Mouse (Mus musculus): ENCODE measurements around the gene Ccdc3. TPM values are rescaled to one million over a fixed set of nuclear protein-coding genes. Genes with fewer than 3 reads are reported as not detected.

Ccdc3 gene
- polyA plus RNA-seq, 1 experiment from 2014 or later, result 6.8 TPM

DNA sequence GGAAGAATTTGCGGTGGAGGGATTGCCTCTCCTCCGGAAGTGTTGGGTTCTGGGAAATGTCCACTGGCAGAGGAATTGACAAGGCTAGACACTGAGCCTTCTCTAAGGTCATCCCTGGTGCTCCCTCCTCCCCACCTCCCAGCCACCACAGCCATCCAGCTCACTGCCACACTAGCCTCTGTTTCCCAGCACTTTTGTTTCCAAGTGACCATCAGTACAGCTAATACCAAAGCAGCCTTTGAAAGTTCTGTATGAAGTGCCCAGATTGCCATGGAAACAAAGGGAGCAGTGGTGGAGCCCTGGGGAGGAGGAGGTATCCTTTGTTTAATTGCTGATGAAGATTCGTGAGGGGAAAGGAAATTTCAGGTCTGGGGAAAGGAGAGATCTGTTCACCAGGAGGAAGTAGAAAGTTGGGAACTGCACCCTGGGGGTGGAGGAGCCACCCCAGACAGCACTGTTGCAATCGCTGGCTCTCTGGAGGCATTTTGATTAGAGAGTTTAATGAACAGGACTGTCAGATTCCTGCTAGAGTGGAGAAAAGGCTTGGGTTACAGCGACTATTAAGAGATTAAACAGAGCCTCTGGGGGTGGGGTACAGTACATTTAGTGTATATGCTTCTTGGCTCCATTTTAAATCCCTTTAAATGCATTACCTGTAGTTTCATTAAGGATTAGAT is 20.6 kb upstream of the Ccdc3 start:
- Histone ChIP-seq H3K9ac (no peak overlapping the region), H3K4me2 (no peak overlapping the region), H3K36me3 (no peaks in the 10 kb centered on the region), H3K27me3 (no peaks in the 10 kb centered on the region), H3K27ac (no peak overlapping the region), H3K4me1 (replicated peaks) (peaks cover 10% of the 10 kb centered on the region), H3K9me3 (replicated peaks) (no peaks in the 10 kb centered on the region), H3K4me3 (no peak overlapping the region)
- WGBS, result 23% methylated on average over 5 of the region's 5 CpGs
- ATAC-seq (replicated peaks; ENCODE audit: insufficient number of reproducible peaks, insufficient read depth, low FRiP score, low read depth), result no peak

GRCm38 (mm10) chr2:5125506-5125905 is 12.1 kb upstream of the Ccdc3 start:
- H3K9ac ChIP-seq, result no peak overlapping the region
- H3K4me2 ChIP-seq, result no peak overlapping the region
- ATAC-seq (replicated peaks; ENCODE audit: insufficient number of reproducible peaks, insufficient read depth, low FRiP score, low read depth), result peak; percentile 75
- no peaks in the 10 kb centered on the region for H3K27me3 ChIP-seq
- no peaks in the 10 kb centered on the region for H3K36me3 ChIP-seq
- H3K4me3 ChIP-seq, result no peak overlapping the region
- peak overlapping the region; percentile 36 for H3K27ac ChIP-seq
- WGBS, result 6% methylated on average over 6 of the region's 6 CpGs
- no peaks in the 10 kb centered on the region for H3K9me3 ChIP-seq (replicated peaks)
- H3K4me1 ChIP-seq (replicated peaks), result peaks cover 15% of the 10 kb centered on the region; the same call in 1 of the 2 replicates

DNA sequence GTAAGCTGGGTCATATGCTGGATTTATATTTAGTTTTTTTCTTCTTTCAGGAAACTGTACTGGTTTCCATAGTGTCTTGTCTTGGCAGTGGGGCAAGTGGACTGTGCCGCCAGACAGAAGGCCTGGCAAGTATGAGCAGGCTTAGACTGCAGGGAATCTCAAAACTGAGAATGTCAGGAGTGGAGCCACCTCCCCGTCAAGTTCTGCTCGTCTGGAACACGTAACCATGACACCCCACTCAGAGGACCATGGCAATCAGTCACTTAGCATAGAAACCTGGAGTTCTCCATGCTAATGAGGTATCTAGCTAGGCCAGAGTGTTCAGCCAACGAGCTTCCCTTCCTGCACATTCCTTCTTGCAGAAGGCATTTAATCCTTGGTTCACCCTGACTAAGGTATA is 10.2 kb upstream of the Ccdc3 start:
- 52% methylated on average over 5 of the region's 5 CpGs for WGBS
- Histone ChIP-seq H3K36me3 (no peaks in the 10 kb centered on the region), H3K4me2 (no peak overlapping the region), H3K4me1 (replicated peaks) (peaks cover 15% of the 10 kb centered on the region; the same call in 1 of the 2 replicates), H3K4me3 (no peak overlapping the region), H3K27ac (no peak overlapping the region), H3K9me3 (replicated peaks) (no peaks in the 10 kb centered on the region), H3K9ac (no peak overlapping the region), H3K27me3 (no peaks in the 10 kb centered on the region)
- no peak for ATAC-seq (replicated peaks; ENCODE audit: insufficient number of reproducible peaks, insufficient read depth, low FRiP score, low read depth)

GRCm38 (mm10) chr2:5129099-5129498 is 8.5 kb upstream of the Ccdc3 start:
- H3K9me3 ChIP-seq (replicated peaks), result no peaks in the 10 kb centered on the region
- WGBS, result 32% methylated on average over 3 of the region's 3 CpGs
- ATAC-seq (replicated peaks; ENCODE audit: insufficient number of reproducible peaks, insufficient read depth, low FRiP score, low read depth), result 0 out of 2 replicates have a peak, but pooled peaks have one; percentile 41

DNA sequence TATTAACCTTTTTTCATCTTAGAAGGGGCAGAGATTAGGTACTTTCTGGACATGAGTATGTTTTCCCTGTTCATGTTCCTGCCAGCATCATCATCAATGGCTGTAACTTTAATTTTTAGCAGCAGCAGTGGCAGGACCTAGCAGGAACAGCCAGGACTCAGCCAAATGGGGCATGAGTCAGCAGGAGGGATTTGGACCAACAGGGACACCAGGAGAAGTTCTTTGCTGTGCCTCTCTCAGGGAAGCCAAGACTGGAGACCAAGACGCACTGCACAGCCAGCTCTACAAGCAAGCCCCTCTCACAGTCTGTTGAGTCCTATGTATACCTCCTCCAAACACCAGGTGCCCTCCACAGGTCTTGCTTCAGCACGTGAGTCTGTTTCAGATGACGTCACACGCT is 5.5 kb upstream of the Ccdc3 start:
- no peak for ATAC-seq (replicated peaks; ENCODE audit: insufficient number of reproducible peaks, insufficient read depth, low FRiP score, low read depth)
- WGBS, result 79% methylated on average over 4 of the region's 4 CpGs
- no peak overlapping the region for H3K9ac ChIP-seq
- no peaks in the 10 kb centered on the region for H3K9me3 ChIP-seq (replicated peaks)
- peaks cover 13% of the 10 kb centered on the region for H3K27me3 ChIP-seq
- no peak overlapping the region for H3K27ac ChIP-seq
- no peaks in the 10 kb centered on the region for H3K36me3 ChIP-seq
- no peak overlapping the region for H3K4me3 ChIP-seq
- no peak overlapping the region for H3K4me2 ChIP-seq
- H3K4me1 ChIP-seq (replicated peaks), result 0 out of 2 replicates have a peak, but pooled peaks cover 10% of the 10 kb centered on the region

More at GRCm38 (mm10) chr2:5129099-5129498, 8.5 kb upstream of the Ccdc3 start:
- Histone ChIP-seq H3K27me3 (no peaks in the 10 kb centered on the region), H3K27ac (peak overlapping the region; percentile 49), H3K4me2 (no peak overlapping the region), H3K4me1 (replicated peaks) (peaks cover 15% of the 10 kb centered on the region; the same call in 1 of the 2 replicates), H3K9ac (no peak overlapping the region), H3K36me3 (no peaks in the 10 kb centered on the region), H3K4me3 (no peak overlapping the region)

DNA sequence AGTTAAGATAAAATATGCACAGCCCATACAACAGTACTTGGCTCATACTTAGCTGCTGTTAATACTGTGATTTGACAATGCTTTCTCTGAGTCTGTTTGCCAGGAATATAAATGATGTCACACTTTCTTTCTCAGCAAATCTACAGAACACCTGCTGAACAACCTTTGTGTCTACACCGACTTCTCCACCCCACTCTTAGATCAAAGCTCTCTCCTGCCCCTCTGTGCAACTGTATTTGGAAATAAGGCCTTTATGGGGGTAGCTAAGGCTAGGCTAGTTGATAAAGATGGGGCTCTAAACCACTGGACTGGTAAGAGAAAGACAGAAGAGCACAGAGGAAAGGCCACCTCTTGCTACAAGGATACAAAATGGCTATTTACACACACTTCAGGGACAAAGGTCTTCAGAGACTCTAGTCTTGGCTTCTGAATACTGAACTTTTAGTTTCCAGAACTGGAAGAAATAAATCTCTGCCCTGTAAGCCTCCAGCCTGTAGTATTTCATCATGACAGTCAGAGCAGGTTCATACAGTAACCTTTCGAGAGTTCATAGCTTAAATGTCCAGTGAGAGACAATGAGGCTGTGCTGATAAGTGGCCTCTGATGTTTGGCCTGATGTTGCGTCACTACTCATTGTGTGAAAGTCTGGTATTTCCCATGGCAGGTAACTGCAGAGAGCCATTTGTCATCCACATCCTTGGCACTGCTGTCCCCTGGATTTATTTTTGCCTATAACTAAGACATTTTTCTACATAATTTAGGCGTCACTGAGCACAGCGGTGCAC is 2.4 kb upstream of the Ccdc3 start:
- H3K4me3 ChIP-seq, result no peak overlapping the region
- peaks cover 43% of the 10 kb centered on the region for H3K27me3 ChIP-seq
- WGBS, result 70% methylated on average over 5 of the region's 5 CpGs
- H3K27ac ChIP-seq, result no peak overlapping the region
- ATAC-seq (replicated peaks; ENCODE audit: insufficient number of reproducible peaks, insufficient read depth, low FRiP score, low read depth), result no peak
- no peak overlapping the region for H3K4me2 ChIP-seq
- H3K9ac ChIP-seq, result no peak overlapping the region
- no peaks in the 10 kb centered on the region for H3K36me3 ChIP-seq
- peaks cover 9% of the 10 kb centered on the region for H3K4me1 ChIP-seq (replicated peaks)
- no peaks in the 10 kb centered on the region for H3K9me3 ChIP-seq (replicated peaks)

GRCm38 (mm10) chr2:5139961-5140360 is 2.4 kb downstream of the Ccdc3 start:
- H3K4me2 ChIP-seq, result no peak overlapping the region
- no peaks in the 10 kb centered on the region for H3K9me3 ChIP-seq (replicated peaks)
- WGBS, result 64% methylated on average over 4 of the region's 4 CpGs
- no peaks in the 10 kb centered on the region for H3K36me3 ChIP-seq
- peaks cover 43% of the 10 kb centered on the region for H3K27me3 ChIP-seq
- no peak overlapping the region for H3K27ac ChIP-seq
- peaks cover 9% of the 10 kb centered on the region for H3K4me1 ChIP-seq (replicated peaks)
- ATAC-seq (replicated peaks; ENCODE audit: insufficient number of reproducible peaks, insufficient read depth, low FRiP score, low read depth), result no peak
- no peak overlapping the region for H3K4me3 ChIP-seq
- H3K9ac ChIP-seq, result no peak overlapping the region

- Histone ChIP-seq H3K4me2 (no peak overlapping the region), H3K9me3 (replicated peaks) (no peaks in the 10 kb centered on the region), H3K9ac (no peak overlapping the region), H3K4me3 (no peak overlapping the region), H3K36me3 (no peaks in the 10 kb centered on the region), H3K4me1 (replicated peaks) (no peaks in the 10 kb centered on the region), H3K27me3 (peaks cover 7% of the 10 kb centered on the region), H3K27ac (no peak overlapping the region)
- 51% methylated on average over 6 of the region's 6 CpGs for WGBS
- no peak for ATAC-seq (replicated peaks; ENCODE audit: insufficient number of reproducible peaks, insufficient read depth, low FRiP score, low read depth)
These were observed 6.9 kb downstream of the Ccdc3 start for GRCm38 (mm10) chr2:5144446-5144845.

GRCm38 (mm10) chr2:5147907-5148306 is 10.3 kb downstream of the Ccdc3 start:
- Histone ChIP-seq H3K27ac (no peak overlapping the region), H3K4me1 (replicated peaks) (no peaks in the 10 kb centered on the region), H3K36me3 (no peaks in the 10 kb centered on the region), H3K9me3 (replicated peaks) (no peaks in the 10 kb centered on the region), H3K4me3 (no peak overlapping the region), H3K9ac (no peak overlapping the region), H3K4me2 (no peak overlapping the region), H3K27me3 (no peaks in the 10 kb centered on the region)
- ATAC-seq (replicated peaks; ENCODE audit: insufficient number of reproducible peaks, insufficient read depth, low FRiP score, low read depth), result no peak
- 58% methylated on average over 2 of the region's 2 CpGs for WGBS

DNA sequence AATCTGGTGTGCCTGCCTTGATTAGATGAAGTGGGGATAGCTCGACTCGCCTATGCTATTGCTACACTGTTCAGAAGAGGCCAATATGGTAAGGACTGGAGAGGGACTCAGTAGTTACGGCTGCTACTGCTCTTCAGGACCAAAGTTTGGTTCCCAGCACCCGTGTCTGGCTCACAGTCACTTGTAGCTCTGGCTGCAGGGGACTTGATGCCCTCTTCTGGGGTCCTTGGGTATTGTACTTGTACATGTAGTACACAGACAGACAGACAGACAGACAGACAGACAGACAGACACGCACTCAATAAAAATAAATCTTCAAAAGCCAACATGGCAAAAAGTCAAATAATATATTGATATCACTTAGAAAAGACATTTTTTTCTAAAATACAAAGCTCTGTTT is 17.1 kb downstream of the Ccdc3 start:
- no peak overlapping the region for H3K27ac ChIP-seq
- 89% methylated on average over 5 of the region's 5 CpGs for WGBS
- H3K4me1 ChIP-seq (replicated peaks), result no peaks in the 10 kb centered on the region
- H3K4me2 ChIP-seq, result no peak overlapping the region
- no peak overlapping the region for H3K4me3 ChIP-seq
- H3K9me3 ChIP-seq (replicated peaks), result no peaks in the 10 kb centered on the region
- no peaks in the 10 kb centered on the region for H3K27me3 ChIP-seq
- H3K9ac ChIP-seq, result no peak overlapping the region
- no peak for ATAC-seq (replicated peaks; ENCODE audit: insufficient number of reproducible peaks, insufficient read depth, low FRiP score, low read depth)
- no peaks in the 10 kb centered on the region for H3K36me3 ChIP-seq

DNA sequence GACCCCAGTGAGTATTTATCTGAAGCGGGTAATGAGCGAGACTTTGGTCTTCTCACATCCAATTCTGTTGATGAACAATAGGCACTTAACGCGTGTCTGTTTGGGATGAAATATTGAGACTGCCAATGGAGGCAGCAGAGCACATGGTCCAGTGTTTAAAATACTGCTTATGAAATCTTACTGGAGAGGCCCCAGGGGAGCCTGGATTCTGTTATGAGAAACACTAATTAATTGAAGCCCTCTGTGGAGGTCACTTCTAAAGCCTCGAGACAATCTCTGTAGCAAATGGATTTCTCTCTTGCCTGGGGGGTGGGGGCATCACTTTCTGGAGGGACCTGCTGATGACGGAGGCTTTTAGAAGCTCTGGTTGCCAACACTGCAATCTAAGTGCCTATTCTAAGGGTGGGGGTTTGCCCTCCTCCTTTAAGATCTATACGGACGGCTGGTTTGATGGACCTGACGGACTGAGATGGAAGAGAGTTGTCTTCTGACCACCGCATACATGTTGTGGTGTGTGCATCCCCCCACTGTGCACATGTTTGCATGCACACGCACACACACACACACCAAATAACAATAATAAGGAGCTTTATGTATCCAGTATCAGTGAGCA is 22.8 kb downstream of the Ccdc3 start:
- Histone ChIP-seq H3K4me1 (replicated peaks) (no peaks in the 10 kb centered on the region), H3K9ac (no peak overlapping the region), H3K4me2 (no peak overlapping the region), H3K9me3 (replicated peaks) (no peaks in the 10 kb centered on the region), H3K4me3 (no peak overlapping the region), H3K27ac (no peak overlapping the region), H3K27me3 (no peaks in the 10 kb centered on the region), H3K36me3 (no peaks in the 10 kb centered on the region)
- WGBS, result 85% methylated on average over 11 of the region's 11 CpGs
- no peak; the same call in 1 of the 2 replicates for ATAC-seq (replicated peaks; ENCODE audit: insufficient number of reproducible peaks, insufficient read depth, low FRiP score, low read depth)

All from heart, embryonic 15.5 days (tissue).